Mouse (Mus musculus): ENCODE data around the gene Mbnl2. TPM values are rescaled to one million over a fixed set of nuclear protein-coding genes. Genes with fewer than 3 reads are reported as not detected.
A peak's percentile ranks its signal among the peaks of the same experiment; 100 is the strongest.

Gene Mbnl2
- polyA plus RNA-seq, 1 experiment from 2014 or later, result 20.2 TPM

DNA sequence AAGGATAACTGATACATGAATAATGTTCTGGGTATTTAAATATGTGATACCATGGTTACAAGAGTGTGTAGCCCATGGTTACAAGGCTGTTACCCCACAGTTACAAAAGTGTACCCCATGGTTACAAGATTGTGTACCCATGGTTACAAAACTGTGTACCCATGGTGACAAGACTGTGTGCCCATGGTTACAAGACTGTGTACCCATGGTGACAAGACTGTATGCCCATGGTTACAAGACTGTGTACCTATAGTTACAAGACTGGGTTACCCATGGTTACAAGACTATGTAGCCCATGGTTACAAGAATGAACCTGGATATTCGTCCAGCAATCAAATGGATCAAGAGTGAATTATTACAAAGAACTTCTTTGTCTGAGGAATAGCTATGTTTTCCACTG lies 16.0 kb upstream of the Mbnl2 start:
- Histone ChIP-seq H3K9ac (no peak overlapping the region), H3K36me3 (no peaks in the 10 kb centered on the region), H3K27me3 (replicated peaks) (no peaks in the 10 kb centered on the region), H3K9me3 (replicated peaks) (0 out of 2 replicates have a peak, but pooled peaks cover 5% of the 10 kb centered on the region), H3K4me1 (no peaks in the 10 kb centered on the region), H3K4me3 (no peak overlapping the region), H3K27ac (no peak overlapping the region), H3K4me2 (no peak overlapping the region)
- no peak for ATAC-seq
- WGBS (ENCODE audit: insufficient replicate concordance), result 61% methylated on average over 1 of the region's 1 CpGs

DNA sequence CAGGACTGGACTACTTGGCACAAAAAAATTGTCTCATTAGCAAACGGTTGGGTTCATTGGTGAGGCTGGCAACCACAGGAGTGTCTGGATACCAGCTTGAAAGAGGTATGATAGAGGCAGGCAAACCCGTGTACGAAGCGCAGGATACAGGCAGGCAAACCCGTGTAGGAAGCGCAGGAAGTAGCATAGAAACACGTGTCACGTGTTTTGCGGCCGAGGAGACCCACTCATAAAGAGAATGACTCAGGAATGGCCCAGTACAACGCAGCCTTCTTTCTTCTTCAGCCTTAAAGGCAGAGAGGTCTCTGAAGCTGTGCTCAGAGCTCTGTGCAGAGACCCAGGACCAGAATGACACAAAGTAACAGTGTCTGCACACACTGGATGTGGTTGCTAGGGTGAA lies 13.9 kb upstream of the Mbnl2 start:
- WGBS (ENCODE audit: insufficient replicate concordance), result 81% methylated on average over 11 of the region's 11 CpGs
- Histone ChIP-seq H3K4me3 (no peak overlapping the region), H3K4me2 (no peak overlapping the region), H3K36me3 (no peaks in the 10 kb centered on the region), H3K9ac (no peak overlapping the region), H3K27me3 (replicated peaks) (no peaks in the 10 kb centered on the region), H3K4me1 (no peaks in the 10 kb centered on the region), H3K27ac (no peak overlapping the region), H3K9me3 (replicated peaks) (no peaks in the 10 kb centered on the region)
- no peak for ATAC-seq

GRCm38 (mm10) chr14:120262660-120263379 lies 12.6 kb upstream of the Mbnl2 start:
- H3K27ac ChIP-seq, result no peak overlapping the region
- no peak for ATAC-seq
- H3K36me3 ChIP-seq, result no peaks in the 10 kb centered on the region
- no peak overlapping the region for H3K4me2 ChIP-seq
- H3K27me3 ChIP-seq (replicated peaks), result no peaks in the 10 kb centered on the region
- WGBS (ENCODE audit: insufficient replicate concordance), result 74% methylated on average over 14 of the region's 14 CpGs
- H3K9me3 ChIP-seq (replicated peaks), result no peaks in the 10 kb centered on the region
- H3K9ac ChIP-seq, result no peak overlapping the region
- no peak overlapping the region for H3K4me3 ChIP-seq
- H3K4me1 ChIP-seq, result no peaks in the 10 kb centered on the region

DNA sequence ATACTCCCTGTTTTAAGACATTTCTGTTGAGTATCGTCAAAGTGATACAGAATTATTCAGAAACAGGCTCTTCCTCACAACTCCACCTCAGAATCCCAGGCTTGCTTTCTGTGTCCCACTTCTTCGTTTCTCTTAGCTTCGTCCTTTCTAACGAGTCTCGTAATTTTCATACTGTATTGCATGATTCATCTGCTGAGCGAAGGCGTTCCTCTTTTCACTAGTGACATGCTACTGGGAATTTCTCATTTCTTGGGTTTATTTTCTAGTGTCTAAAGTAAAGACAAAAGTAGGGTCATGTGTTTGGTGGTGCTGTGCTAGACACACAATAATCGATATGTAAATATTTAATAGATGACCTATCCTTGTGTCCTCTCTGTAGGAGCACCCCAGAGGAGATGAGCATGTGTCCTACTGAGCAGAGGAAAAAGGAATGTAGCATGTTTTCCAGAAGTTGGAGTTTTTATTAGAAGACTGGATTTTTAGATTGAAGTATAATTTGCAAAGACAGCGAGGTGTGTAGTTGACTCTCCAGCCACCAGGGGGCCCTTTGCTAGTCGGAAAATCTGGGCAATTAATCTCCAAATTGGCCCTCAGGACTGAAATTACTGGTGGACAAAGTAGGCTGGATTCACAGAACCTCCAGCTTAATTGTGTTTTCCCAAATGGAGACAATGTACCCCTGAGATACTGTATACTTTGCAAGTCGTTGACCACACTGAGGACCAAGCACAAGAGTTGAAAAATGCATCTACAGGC lies 11.9 kb upstream of the Mbnl2 start:
- no peak overlapping the region for H3K4me2 ChIP-seq
- no peaks in the 10 kb centered on the region for H3K27me3 ChIP-seq (replicated peaks)
- H3K27ac ChIP-seq, result no peak overlapping the region
- ATAC-seq, result no peak
- no peaks in the 10 kb centered on the region for H3K9me3 ChIP-seq (replicated peaks)
- 69% methylated on average over 11 of the region's 11 CpGs for WGBS (ENCODE audit: insufficient replicate concordance)
- H3K36me3 ChIP-seq, result no peaks in the 10 kb centered on the region
- no peaks in the 10 kb centered on the region for H3K4me1 ChIP-seq
- no peak overlapping the region for H3K4me3 ChIP-seq
- no peak overlapping the region for H3K9ac ChIP-seq

DNA sequence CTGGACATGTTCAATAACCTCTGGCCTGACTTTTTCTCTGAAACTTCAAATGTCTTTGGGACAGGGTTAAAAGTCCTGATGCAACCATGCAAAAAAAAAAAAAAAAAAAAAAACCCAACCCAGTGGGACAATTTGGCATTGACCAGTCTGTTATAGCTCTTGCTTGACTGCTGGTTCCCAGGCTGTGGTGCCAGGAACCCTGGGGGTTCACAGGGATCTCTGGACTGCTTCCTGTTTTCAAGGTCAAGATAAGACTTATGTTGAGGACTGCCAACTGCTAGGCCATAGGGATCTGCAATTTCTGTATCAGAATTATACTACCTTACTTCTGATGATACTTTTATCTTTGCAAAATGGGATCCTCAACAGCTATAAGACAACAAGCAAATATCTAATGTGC lies 9.6 kb upstream of the Mbnl2 start:
- Histone ChIP-seq H3K27ac (no peak overlapping the region), H3K4me1 (0 out of 2 replicates have a peak, but pooled peaks cover 9% of the 10 kb centered on the region), H3K9ac (no peak overlapping the region), H3K4me3 (no peak overlapping the region), H3K4me2 (no peak overlapping the region), H3K36me3 (no peaks in the 10 kb centered on the region), H3K9me3 (replicated peaks) (no peaks in the 10 kb centered on the region), H3K27me3 (replicated peaks) (no peaks in the 10 kb centered on the region)
- no peak for ATAC-seq

GRCm38 (mm10) chr14:120267130-120267529 lies 8.3 kb upstream of the Mbnl2 start:
- ATAC-seq, result no peak

GRCm38 (mm10) chr14:120270031-120270430 lies 5.4 kb upstream of the Mbnl2 start:
- WGBS (ENCODE audit: insufficient replicate concordance), result 18% methylated on average over 3 of the region's 3 CpGs
- H3K4me1 ChIP-seq, result peaks cover 14% of the 10 kb centered on the region
- no peaks in the 10 kb centered on the region for H3K27me3 ChIP-seq (replicated peaks)
- no peak overlapping the region for H3K9ac ChIP-seq
- no peak overlapping the region for H3K27ac ChIP-seq
- ATAC-seq, result no peak
- H3K36me3 ChIP-seq, result no peaks in the 10 kb centered on the region
- H3K9me3 ChIP-seq (replicated peaks), result no peaks in the 10 kb centered on the region
- no peak overlapping the region for H3K4me3 ChIP-seq
- no peak overlapping the region for H3K4me2 ChIP-seq

More at GRCm38 (mm10) chr14:120267130-120267529, 8.3 kb upstream of the Mbnl2 start:
- Histone ChIP-seq H3K4me2 (no peak overlapping the region), H3K9ac (no peak overlapping the region), H3K36me3 (no peaks in the 10 kb centered on the region), H3K4me1 (0 out of 2 replicates have a peak, but pooled peaks cover 9% of the 10 kb centered on the region), H3K4me3 (no peak overlapping the region), H3K27ac (no peak overlapping the region), H3K9me3 (replicated peaks) (no peaks in the 10 kb centered on the region), H3K27me3 (replicated peaks) (no peaks in the 10 kb centered on the region)
- WGBS (ENCODE audit: insufficient replicate concordance), result 76% methylated on average over 4 of the region's 4 CpGs

GRCm38 (mm10) chr14:120270633-120271032 lies 4.8 kb upstream of the Mbnl2 start:
- Histone ChIP-seq H3K4me1 (peaks cover 17% of the 10 kb centered on the region), H3K27me3 (replicated peaks) (no peaks in the 10 kb centered on the region), H3K4me2 (no peak overlapping the region), H3K9ac (no peak overlapping the region), H3K36me3 (no peaks in the 10 kb centered on the region), H3K4me3 (no peak overlapping the region), H3K27ac (no peak overlapping the region), H3K9me3 (replicated peaks) (no peaks in the 10 kb centered on the region)
- ATAC-seq, result no peak
- WGBS (ENCODE audit: insufficient replicate concordance), result 52% methylated on average over 4 of the region's 4 CpGs

- 64% methylated on average over 8 of the region's 8 CpGs for WGBS (ENCODE audit: insufficient replicate concordance)
- H3K9ac ChIP-seq, result no peak overlapping the region
- H3K4me1 ChIP-seq, result peaks cover 17% of the 10 kb centered on the region
- H3K4me3 ChIP-seq, result no peak overlapping the region
- H3K27ac ChIP-seq, result no peak overlapping the region
- H3K36me3 ChIP-seq, result no peaks in the 10 kb centered on the region
- no peak for ATAC-seq
- no peaks in the 10 kb centered on the region for H3K9me3 ChIP-seq (replicated peaks)
- no peak overlapping the region for H3K4me2 ChIP-seq
- H3K27me3 ChIP-seq (replicated peaks), result no peaks in the 10 kb centered on the region
These were observed 4.4 kb upstream of the Mbnl2 start for GRCm38 (mm10) chr14:120271096-120271495.

DNA sequence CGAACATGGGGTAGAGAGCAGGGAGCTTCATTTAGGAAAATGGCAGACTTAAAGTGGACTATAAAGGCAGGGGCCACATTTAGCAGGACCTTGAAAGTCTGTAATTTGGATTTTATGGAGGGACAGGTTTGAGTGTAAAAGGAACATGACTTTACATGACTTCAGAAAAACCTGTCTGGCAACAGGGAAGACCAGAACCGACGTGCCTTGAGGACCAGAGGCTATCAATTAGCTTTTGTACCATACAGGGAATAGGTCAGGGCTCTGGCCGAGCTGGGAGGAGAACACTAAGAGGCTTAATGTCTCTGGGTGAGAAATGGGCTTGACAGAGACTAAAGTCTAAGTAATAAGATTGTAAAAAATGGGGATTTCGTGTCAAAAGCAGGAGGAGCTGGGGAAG lies 1.7 kb upstream of the Mbnl2 start:
- H3K9ac ChIP-seq, result no peak overlapping the region
- no peak overlapping the region for H3K4me2 ChIP-seq
- H3K27ac ChIP-seq, result no peak overlapping the region
- H3K36me3 ChIP-seq, result no peaks in the 10 kb centered on the region
- WGBS (ENCODE audit: insufficient replicate concordance), result 64% methylated on average over 5 of the region's 5 CpGs
- no peak for ATAC-seq
- H3K9me3 ChIP-seq (replicated peaks), result no peaks in the 10 kb centered on the region
- no peak overlapping the region for H3K4me3 ChIP-seq
- no peaks in the 10 kb centered on the region for H3K27me3 ChIP-seq (replicated peaks)
- peaks cover 42% of the 10 kb centered on the region for H3K4me1 ChIP-seq

DNA sequence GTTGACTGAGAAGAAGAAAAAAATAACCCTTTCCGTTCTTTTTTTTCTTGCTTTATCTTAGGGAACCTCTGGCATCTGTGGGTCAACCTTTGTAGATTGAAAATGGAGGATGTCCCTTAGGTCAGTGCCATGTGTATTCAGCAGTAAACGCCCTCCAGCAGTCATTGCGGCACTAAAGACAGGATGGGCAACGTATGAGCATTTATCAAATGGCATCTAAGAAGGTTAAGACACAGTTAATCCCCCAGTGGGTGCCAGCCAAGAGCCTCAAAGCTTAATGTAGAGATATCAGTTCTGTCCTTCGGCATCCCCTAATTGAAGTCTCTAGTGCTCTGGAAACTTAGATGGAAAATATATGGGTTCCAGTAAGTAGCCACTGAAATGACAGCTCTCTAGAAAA lies 723 bp upstream of the Mbnl2 start:
- peaks cover 51% of the 10 kb centered on the region for H3K4me1 ChIP-seq

GRCm38 (mm10) chr14:120276343-120277080 lies 1.0 kb downstream of the Mbnl2 start:
- Histone ChIP-seq H3K4me1 (peaks cover 56% of the 10 kb centered on the region), H3K27ac (peak overlapping the region; percentile 83), H3K9ac (peak overlapping the region; percentile 78), H3K4me3 (peak overlapping the region; percentile 76), H3K4me2 (peak overlapping the region; percentile 82), H3K27me3 (replicated peaks) (no peaks in the 10 kb centered on the region), H3K36me3 (no peaks in the 10 kb centered on the region), H3K9me3 (replicated peaks) (no peaks in the 10 kb centered on the region)
- no peak for ATAC-seq
- WGBS (ENCODE audit: insufficient replicate concordance), result 9% methylated on average over 10 of the region's 10 CpGs

More for the DNA sequence above, 723 bp upstream of the Mbnl2 start:
- no peaks in the 10 kb centered on the region for H3K27me3 ChIP-seq (replicated peaks)
- peak overlapping the region; percentile 82 for H3K4me2 ChIP-seq
- peak overlapping the region; percentile 63 for H3K9ac ChIP-seq
- H3K9me3 ChIP-seq (replicated peaks), result no peaks in the 10 kb centered on the region
- H3K27ac ChIP-seq, result peak overlapping the region; percentile 62; the same call in 1 of the 2 replicates
- peak overlapping the region; percentile 76 for H3K4me3 ChIP-seq
- ATAC-seq, result no peak
- no peaks in the 10 kb centered on the region for H3K36me3 ChIP-seq
- WGBS (ENCODE audit: insufficient replicate concordance), result 48% methylated on average over 5 of the region's 5 CpGs

Measured in liver, embryonic 12.5 days (tissue).